Mouse (Mus musculus) left cerebral cortex, postnatal 10 days (tissue): ENCODE data around the gene Sord. TPM values are rescaled to one million over a fixed set of nuclear protein-coding genes. Genes with fewer than 3 reads are reported as not detected.
"Not testable (repeated sequence)": the region's sequence is repeated elsewhere in the genome, so short reads cannot be mapped to it uniquely, and the experiment has no call there.

Source experiments
- DNase-seq, 2 experiments: peaks; one replicate each; pipeline ENCODE4 v3.0.0; 2021 to 2022; ENCODE audit warnings: low spot score in 2 of 2, mixed read lengths in 1 of 2; ENCODE audit errors: extremely low spot score in 1 of 2
- intact Hi-C: fragments of 180-260 bp; cut with DNase I; formaldehyde crosslinking; loops from one replicate; pipeline ENCODE4 v1.15.1; 2025
- total RNA-seq, 2 experiments: library from RNA; stranded (reverse); gene quantifications; 2 replicates each; pipeline ENCODE4 v1.2.3; 2021

Sord gene
- total RNA-seq: 10 to 100 TPM; 15.0 to 16.3 TPM

DNA sequence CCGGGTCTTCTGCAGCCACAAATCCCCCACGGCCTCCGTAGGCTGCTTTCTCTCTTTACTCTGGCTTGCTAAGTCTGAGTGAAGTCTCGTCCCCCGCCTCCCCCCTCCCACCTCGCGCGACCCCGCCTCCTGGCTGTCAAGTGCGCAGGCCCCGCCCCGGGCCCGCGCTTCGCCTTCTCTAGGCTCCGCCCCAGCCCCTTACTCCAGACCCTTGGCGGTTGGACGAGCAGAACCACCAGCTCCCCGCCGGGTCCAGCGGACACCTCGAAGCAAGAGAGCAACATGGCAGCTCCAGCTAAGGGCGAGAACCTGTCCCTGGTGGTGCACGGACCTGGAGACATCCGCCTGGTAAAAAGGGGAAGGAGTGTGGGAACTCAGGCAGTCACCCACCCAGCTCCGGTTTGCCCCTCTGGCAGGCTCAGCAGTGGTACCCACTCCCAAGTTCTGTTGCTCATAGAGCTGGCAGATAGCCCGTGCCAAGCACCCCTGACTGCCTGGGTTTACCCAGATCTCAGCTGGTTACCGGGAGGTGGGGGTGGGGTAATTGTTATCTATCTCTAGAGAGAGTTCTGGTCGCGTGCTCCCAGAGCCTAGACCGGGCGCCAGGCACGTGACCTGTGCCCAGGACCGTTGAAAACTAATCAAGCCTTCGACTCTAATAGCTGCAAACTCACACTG, at the start of gene Sord:
Gene Sord, plus strand, starts transcription at position 139 of the 678 bp plus-strand sequence.
- intact Hi-C loops: no loop called here
- DNase-seq: peak; percentile 61 to 89

DNA sequence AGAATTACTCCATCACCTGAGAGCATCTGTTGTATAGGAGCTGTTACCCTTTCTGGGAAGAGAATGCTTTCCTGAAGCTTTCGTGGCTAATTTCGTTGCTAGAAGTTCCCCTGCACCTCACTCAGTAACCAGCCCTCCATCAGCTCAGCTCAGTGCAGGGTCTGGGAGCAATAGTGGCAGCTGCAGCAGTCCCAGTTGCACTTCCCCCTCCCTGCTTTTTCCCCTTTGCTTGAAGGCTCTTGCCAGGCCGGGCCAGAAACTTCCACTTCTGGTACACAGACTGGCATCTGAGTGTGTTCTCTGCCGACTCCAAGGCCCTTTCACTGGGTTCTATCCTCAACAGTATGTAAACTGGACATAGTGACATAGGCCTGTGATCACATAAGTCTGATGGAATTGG, 49.5 kb upstream of the Sord start:
- intact Hi-C loops: no loop called here
- no peak for DNase-seq

DNA sequence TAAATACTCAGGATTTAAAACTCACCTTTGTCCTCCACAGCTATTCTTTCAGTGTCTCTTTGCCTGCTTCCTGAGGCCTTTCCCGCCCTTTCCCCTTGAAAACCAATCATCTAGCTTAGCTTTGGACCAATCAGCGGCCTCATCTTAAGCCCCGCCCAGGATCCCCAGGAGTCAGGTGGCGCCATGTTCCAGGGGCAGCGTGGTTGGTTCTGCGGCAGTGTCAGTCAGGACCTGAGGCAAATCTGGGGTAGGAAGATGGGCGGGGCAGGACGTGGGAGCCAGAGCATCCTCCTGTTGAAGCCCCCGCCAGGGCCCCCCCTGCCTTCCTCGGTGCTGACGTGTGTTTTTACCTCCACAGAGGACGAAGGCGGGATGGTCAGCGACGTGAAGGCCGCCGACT, 48.4 kb upstream of the Sord start, which contains the start of the genes Patl2 and Terb2:
Gene Patl2, minus strand, starts transcription at position 84 of the 400 bp plus-strand sequence.
Gene Terb2, plus strand, starts transcription at position 167 of the 400 bp plus-strand sequence.
- intact Hi-C loops: no loop called here
- peak in 1 of 2 experiments; percentile 21 for DNase-seq

DNA sequence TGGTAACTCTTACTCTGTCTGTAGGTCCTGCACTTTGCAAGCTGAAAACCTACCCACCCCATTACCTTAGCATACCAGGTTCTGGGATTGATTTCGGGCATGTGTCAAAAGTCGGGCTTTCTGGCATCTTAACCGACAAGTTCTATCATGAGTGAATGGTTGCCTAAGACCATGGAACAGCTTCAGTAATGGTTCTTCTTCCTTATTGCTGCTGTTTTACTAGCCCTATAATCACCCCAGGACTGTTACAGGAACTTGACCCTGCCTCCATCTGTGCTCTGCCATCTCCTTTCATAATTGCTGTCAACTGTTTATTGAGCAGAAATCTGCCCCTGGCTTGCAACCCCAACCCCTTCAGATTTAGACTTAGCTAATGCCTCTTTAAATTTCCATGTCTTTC, 47.8 kb upstream of the Sord start:
- no peak for DNase-seq
- intact Hi-C loops: no loop called here

DNA sequence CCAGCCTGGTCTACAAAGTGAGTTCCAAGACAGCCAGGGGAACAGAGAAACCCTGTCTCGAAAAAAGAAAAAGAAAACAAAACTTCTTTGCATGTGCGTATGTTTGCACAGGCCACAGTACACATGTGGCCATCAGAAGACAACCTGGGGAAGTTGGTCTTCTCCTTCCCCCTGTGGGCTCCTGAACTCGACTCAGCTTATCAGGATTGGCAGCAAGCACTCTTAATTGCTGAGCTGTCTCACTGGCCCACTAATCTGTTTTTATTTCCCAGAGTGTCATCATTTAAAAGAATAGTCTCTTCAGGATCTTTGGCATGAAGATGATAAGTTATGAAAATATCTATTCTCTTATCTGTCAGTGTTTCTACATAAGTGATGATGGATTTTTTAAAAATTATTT, 42.7 kb upstream of the Sord start:
- intact Hi-C loops: loop anchor here (5.0 to 10.0 kb wide), 3 partner anchors 110 to 433 kb away; no protein-coding TSS in a partner anchor
- no peak for DNase-seq

DNA sequence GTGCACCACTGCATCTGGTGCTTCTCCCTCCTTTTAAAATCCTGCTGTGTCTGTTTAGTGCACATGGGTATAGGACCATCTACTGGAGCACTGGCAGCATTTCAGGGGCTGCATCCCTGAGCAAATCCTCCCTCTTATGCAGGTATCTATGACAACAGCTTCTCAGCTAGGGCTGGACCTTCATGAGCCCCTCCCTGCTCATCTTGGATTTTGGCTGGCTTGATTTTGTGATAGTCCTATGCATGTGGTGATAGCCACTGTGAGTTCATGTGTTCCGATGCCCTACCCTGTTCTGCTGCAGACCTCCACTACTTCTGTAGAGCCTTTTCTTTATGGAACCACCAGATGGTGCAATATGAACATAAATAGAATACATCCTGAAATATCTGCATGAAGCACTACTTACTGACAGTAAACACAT, 40.0 kb upstream of the Sord start:
- DNase-seq: peak; percentile 27 to 50
- intact Hi-C loops: loop anchor here (2.0 to 10.0 kb wide), 4 partner anchors 48 to 430 kb away; no protein-coding TSS in a partner anchor

DNA sequence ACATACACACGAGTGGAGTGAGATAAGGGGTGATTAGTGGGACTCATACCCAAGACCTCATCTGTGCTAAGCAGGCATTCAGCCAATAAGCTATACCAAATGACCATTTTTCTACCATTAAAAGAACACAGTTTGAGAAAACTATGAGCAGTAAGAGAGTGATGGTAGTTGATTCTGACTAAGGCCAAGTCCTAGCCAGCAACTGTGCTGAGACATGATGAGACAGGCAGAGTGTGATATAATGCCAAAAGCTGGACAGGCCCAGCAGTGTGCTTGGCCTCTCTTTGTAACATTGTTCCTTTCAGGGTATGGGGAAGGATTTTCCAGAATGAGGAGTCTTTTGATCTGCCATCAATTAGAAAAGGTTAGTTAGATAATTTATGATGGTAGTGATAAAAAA, 33.0 kb upstream of the Sord start:
- DNase-seq: no peak
- intact Hi-C loops: no loop called here

DNA sequence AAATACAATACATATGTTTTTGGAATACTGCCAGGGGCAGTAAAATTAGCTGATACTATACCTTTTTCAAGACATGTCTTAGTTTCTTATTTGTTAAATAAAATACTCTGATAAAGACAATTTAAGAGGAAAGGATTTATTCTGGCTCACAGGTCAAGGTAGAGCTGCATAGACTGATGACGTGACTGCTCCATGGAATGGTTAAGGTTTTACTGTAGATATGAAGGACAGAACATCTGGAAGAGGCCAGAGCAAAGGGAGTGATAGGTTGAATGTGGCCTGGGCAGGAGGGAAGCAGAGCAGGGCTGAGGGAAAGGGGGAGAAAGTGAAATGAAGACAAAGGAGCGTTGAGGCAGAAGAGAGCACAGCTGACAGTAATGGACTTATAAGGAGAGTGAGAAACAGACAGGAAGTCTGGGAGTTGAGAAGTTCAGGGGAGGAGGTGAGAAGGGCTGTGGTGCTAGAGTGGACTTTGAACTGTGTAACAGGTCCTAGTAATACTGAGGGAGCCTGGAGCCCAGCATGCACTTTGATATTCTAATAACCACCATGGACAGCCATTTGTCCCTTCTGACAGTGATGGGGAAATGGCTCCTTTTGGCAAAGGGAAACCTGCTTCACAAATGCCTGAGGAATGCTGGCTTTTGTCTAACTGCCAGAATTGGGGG, 28.0 kb upstream of the Sord start:
- no peak for DNase-seq
- intact Hi-C loops: no loop called here

DNA sequence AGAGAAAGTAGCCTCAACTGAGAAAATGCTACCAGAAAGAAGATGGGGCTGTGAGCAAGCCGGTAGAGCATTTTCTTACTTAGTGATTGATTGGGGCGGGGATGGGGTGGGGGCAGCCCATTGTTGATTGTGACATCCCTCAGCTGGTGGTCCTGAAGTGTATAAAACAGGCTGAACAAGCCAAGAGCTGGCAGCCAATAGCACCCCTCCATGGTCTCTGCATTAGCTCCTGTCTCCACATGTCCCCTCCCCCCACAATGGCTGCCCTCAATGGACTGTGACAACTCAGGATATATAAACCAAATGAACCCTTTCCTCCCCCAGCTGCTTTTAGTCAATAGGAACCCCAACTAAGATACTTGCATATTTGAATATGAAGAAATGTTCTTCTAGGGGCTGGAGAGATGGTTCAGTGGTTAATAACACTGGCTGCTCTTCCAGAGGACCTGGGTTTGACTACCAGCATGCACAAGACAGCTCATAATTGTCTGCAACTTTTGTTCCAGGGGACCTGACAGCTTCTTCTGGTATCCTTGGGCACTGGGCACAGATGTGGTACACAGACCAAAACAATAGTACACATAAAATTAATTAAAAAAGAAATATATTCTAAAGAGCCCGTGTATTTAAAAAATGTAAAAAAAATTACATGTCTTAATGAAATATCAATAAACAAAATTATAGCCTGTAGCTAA, 23.9 kb upstream of the Sord start:
- intact Hi-C loops: no loop called here
- no peak for DNase-seq

DNA sequence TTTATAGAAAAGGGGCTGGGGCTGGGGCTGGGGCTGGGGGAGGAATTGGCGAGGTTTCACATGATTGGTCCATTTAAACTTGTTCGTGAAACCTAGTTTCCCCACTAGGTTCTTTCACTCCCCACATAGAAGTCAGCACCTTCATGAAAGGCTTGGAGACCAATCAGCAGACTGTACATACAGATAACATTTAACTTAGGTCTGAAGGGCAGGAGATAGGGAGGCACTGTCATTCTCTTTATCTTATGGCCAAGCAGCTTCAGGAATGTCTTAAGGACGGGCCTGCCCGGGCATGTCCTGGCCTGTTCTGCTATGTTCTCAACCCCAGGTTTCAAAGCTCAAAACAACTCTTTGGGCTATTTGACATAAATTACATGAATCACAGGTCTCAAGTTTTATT, 17.5 kb upstream of the Sord start:
- intact Hi-C loops, DNase-seq: not testable (repeated sequence)

DNA sequence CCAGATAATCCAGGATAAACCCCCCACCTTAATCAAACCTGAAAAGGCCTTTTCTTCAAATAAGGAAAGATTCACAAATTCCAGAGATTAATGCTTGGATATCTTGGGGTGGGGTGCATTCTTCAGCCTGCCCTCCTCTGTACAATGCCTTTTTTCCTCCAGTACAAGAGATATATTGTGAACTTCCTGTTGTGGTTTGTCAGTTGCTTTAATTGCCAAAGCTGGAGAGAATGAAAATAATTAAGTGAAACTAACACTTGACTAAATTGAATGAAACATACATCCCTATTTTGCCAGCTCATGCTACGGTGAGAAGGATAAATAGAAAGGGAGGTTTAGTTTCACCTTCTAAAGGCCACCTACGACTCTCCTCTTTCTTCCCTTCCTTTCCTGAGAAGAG, 16.3 kb upstream of the Sord start:
- no peak for DNase-seq
- intact Hi-C loops: no loop called here

DNA sequence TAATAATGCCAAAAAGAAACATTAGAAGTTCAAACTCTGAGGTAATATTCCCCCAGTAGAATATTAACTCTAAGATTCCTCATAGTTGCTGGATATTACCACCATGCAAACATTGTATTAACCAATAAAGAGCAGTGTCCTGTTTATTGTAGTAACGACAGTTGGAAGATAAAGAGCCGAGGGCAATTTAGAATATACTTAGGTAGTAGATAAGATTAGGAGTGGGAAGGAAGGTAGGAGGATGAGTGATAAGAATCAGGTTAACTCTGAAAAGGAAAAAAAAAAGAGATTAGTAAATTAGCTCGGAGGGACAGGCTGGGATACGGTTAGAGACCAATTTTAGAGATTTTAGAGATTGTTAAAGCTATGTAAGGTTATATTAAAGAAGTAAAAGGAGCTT, 13.2 kb upstream of the Sord start:
- no peak for DNase-seq
- intact Hi-C loops: no loop called here

DNA sequence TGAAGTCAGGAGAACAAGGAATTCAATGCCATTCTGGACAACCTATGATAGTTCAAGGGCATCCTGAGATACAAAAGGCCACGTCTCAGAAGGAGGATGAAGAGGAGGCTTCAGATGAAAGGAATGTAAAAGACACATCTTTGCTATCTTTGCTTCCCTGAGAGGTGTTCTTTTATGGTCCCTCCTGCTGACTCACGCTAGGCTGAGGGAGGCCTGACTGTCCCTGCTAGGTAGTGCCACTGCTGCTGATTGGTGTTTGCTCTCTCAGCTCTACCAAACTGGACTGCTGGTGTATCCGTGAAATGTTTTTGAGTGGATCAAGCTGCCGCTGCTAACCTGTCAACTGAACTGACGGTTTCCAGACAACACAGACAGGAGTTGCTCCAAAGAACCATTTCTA, 12.8 kb upstream of the Sord start:
- intact Hi-C loops: no loop called here
- DNase-seq: no peak

DNA sequence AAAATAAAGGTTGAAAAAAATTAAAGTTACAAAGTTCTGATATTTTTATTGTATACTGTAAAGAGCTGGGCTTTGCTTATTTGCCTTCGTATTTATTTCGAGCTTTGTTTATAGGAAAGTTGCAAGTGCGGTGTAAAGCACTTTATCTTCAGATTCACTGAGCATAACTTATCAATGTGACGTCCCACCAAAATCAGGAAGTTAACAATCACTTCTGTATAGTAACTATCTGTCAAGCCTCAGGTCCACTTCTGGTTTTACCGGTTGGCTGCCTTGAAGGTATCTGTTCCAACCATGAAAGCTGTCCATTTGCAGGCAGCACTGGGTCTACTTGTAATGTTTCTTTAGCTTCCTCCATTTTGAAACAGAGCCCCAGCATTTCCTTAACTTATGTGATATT, 12.3 kb upstream of the Sord start:
- intact Hi-C loops: no loop called here

DNA sequence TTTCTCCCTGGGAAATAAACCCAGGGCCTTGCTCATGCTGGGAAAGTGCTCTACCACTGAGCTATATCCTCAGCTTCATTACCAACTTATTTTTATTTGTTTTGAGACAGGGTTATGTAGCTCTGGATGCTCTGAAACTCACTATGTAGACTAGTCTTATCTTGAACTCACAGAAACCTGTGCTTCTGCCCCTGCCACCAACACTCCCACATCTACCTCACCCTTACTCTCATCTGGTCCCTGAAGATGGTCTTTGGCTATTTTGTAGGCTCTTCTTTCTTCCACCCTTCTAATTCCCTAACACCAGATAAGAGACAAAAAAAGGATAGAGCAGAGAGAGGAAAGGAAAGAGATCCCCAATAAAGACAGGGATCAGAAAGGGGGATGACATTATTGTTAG, 10.9 kb upstream of the Sord start:
- intact Hi-C loops: no loop called here

More for the DNA sequence above, 12.3 kb upstream of the Sord start:
- DNase-seq: no peak

DNA sequence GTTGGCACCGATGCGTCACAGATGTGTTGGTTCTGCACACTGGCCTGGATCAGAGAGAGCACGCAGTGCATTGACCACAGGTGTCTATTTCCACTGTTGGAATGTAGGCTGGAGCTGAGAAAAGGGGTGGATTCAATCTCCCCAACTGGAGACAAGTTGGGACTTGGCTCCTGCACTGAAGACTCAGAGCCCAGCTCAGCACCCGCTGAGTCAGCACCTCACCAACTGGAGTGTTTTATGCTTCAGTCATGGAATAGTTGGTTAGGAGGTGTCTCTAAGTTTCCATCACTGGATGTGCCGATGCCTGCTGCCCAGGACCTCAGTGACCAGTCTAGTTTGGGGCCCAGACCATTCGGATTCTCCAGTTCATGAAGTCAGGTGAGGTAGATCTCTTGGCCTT, 4.2 kb upstream of the Sord start:
- no peak for DNase-seq
- intact Hi-C loops: no loop called here

More for the DNA sequence above, 10.9 kb upstream of the Sord start:
- DNase-seq: no peak

DNA sequence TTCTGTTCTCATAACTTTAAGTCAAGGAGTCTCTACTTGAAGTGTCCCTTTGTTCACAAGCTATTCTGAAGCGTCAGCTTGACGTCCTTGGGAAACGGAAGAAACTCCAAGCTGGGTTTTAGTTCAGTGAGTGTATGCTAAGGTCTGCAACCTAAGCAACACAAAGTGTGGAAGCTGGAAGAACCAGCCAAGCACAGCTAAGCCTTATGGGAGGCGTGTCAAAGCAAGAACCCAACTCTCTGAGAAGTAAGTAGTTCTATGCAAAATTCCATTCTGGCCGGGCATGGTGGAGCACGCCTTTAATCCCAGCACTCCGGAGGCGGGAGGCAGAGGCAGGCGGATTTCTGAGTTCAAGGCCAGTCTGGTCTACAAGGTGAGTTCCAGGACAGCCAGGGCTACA, 2.9 kb upstream of the Sord start:
- intact Hi-C loops: no loop called here
- no peak for DNase-seq

DNA sequence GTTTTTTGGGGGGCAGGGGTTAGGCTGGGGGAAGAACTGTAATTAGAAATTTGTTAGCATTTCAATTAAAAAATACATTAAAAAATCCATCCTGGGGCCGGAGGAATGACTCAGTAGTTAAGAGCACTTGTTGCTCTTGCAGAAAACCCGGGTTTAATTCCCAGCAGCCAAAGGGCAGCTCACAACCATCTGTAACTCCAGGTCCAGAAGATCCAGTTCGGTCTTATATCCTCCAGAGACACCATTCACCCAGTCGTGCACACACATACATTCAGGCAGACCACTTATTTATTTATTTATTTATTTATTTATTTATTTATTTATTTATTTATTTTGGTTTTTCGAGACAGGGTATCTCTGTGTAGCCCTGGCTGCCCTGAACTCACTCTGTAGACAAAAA, 1.2 kb upstream of the Sord start:
- intact Hi-C loops: no loop called here

DNA sequence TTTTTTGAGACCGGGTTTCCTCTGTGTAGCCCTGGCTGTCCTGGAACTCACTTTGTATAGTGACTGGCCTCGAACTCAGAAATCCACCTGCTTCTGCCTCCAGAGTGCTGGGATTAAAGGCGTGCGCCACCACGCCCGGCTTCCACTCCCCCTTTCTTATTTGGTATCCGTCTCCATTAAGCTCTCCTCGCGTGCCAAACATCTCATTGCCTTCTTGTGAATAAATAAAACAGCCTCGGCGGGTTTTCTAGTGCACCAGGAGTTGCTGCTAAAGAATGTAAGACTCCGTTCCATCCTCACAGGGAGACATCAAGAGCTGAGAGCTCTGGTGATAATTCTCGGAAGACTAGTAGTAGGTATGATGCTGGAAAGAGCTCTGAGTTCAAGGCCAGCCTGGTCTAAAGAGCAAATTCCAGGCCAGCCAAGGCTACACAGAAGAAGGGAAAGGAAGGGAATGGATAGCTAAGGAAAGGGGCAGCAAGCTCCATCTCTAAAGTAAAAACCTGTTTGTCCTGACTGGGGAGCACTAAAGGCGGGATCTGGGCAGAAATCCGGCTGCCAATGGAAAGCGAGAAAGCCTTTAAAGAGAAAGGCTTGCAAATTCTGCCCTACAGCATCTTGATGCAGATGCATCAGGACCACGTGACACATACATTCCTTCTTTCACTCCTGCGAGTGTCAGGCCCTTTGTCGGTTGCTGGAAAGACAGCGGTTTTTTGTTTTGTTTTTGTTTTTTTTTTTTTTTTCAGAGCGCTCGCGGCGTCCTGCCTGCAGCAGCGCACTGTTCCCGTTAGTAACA, 591 bp upstream of the Sord start:
- peak in 1 of 2 experiments; percentile 31 for DNase-seq
- intact Hi-C loops: no loop called here

More for the DNA sequence above, 1.2 kb upstream of the Sord start:
- no peak for DNase-seq
